Mouse (Mus musculus) small intestine, adult 2 months (tissue): ENCODE data around the gene Gm867.

Source experiments
- CTCF ChIP-seq: fragments of 200-500 bp; IDR thresholded peaks from 2 replicates; pipeline ENCODE4 v1.5.1; 2012; ENCODE audit warnings: low read depth, mild to moderate bottlenecking, control low read depth, inconsistent platforms, low read length, moderate library complexity, mixed read lengths; ENCODE audit not compliant: insufficient replicate concordance, insufficient read length; ENCODE audit errors: extremely low read depth
- POLR2A ChIP-seq: fragments of 200-500 bp; IDR thresholded peaks from 2 replicates; pipeline ENCODE4 v1.6.1; 2012; ENCODE audit warnings: low read depth, mild to moderate bottlenecking, control low read depth, inconsistent platforms, low read length, moderate library complexity

GRCm38 (mm10) chr10:75921726-75922560, 18.5 kb downstream of the Gm867 start:
- TF ChIP-seq POLR2A (no peak), CTCF (no peak)
